Mouse (Mus musculus): Measurements from ENCODE around the gene Rhbdl1. TPM values are rescaled to one million over a fixed set of nuclear protein-coding genes. Genes with fewer than 3 reads are reported as not detected.
A peak's percentile ranks its signal among the peaks of the same experiment; 100 is the strongest.

Gene Rhbdl1
- polyA plus RNA-seq, 1 experiment: 0.67 TPM

- Histone ChIP-seq H3K79me2 (ENCODE audit: control insufficient read depth, insufficient read depth) (no peaks in the 10 kb centered on the region), H3K36me3 (ENCODE audit: control insufficient read depth, insufficient read depth) (no peaks in the 10 kb centered on the region), H3K4me3 (no peak overlapping the region), H3K4me2 (ENCODE audit: low read depth) (no peak overlapping the region), H3K27me3 (ENCODE audit: control insufficient read depth, insufficient read depth, insufficient read length) (no peaks in the 10 kb centered on the region), H3ac (ENCODE audit: control insufficient read depth, insufficient read length) (no peak overlapping the region)
- TF ChIP-seq USF1 (IDR thresholded peaks at IDR 0.05; ENCODE audit: low read depth) (peak; percentile 12), MYOD1 (IDR thresholded peaks at IDR 0.05; ENCODE audit: control insufficient read depth in 1 of 3, insufficient read length in 2 of 3, low read depth in 2 of 3) (peak in 2 of 3 experiments; percentile 53 to 69), TCF3 (IDR thresholded peaks at IDR 0.05; ENCODE audit: insufficient read length, low read depth) (no peak), MAX (IDR thresholded peaks at IDR 0.05; ENCODE audit: low read depth) (no peak), POLR2A (IDR thresholded peaks at IDR 0.05; ENCODE audit: insufficient read length, low read depth) (no peak), E2F4 (IDR thresholded peaks at IDR 0.05; ENCODE audit: insufficient read depth) (no peak), POLR2AphosphoS2 (IDR thresholded peaks at IDR 0.05; ENCODE audit: insufficient read length, low read depth) (no peak), MYOG (IDR thresholded peaks at IDR 0.05; ENCODE audit: control insufficient read depth in 1 of 3, insufficient read depth in 1 of 3, insufficient read length in 2 of 3, low read depth in 2 of 3) (peak in 2 of 3 experiments; percentile 29 to 36)
These were observed 34.1 kb downstream of the Rhbdl1 start for GRCm38 (mm10) chr17:25802825-25803517.

DNA sequence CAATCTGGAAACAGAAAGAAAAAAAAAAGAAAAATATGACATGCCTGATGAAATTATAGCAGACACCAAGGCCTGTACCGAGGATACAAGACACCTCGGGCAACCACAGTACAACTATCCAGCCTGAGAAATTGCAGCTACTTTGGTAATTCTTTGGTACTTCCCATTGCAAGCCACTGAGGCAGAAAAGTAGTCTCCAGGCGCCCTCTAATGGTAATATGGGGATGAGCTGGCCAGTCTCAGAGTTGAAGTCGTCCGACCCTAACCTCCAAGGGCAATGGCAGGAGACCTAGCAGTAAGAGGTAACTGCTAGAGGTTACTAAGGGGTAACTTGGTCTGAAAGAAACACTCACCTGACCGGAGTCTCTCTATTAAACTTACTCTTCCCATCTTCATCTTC is 36.1 kb downstream of the Rhbdl1 start:
- H3K27me3 ChIP-seq (ENCODE audit: control insufficient read depth, insufficient read depth, insufficient read length): no peaks in the 10 kb centered on the region
- H3K79me2 ChIP-seq (ENCODE audit: control insufficient read depth, insufficient read depth): no peaks in the 10 kb centered on the region
- TF ChIP-seq USF1 (IDR thresholded peaks at IDR 0.05; ENCODE audit: low read depth) (no peak), TCF3 (IDR thresholded peaks at IDR 0.05; ENCODE audit: insufficient read length, low read depth) (no peak), POLR2A (IDR thresholded peaks at IDR 0.05; ENCODE audit: insufficient read length, low read depth) (no peak), REST (IDR thresholded peaks at IDR 0.05; ENCODE audit: insufficient read depth, insufficient read length) (no peak), TCF12 (IDR thresholded peaks at IDR 0.05; ENCODE audit: insufficient read depth, poor library complexity, severe bottlenecking) (no peak), MYOD1 (IDR thresholded peaks at IDR 0.05; ENCODE audit: control insufficient read depth in 1 of 3, insufficient read length in 2 of 3, low read depth in 2 of 3) (no peak), MAX (IDR thresholded peaks at IDR 0.05; ENCODE audit: low read depth) (no peak), E2F4 (IDR thresholded peaks at IDR 0.05; ENCODE audit: insufficient read depth) (no peak)
- no peak overlapping the region for H3ac ChIP-seq (ENCODE audit: control insufficient read depth, insufficient read length)
- no peak overlapping the region for H3K4me2 ChIP-seq (ENCODE audit: low read depth)
- no peak overlapping the region for H3K4me3 ChIP-seq
- H3K36me3 ChIP-seq (ENCODE audit: control insufficient read depth, insufficient read depth): no peaks in the 10 kb centered on the region

DNA sequence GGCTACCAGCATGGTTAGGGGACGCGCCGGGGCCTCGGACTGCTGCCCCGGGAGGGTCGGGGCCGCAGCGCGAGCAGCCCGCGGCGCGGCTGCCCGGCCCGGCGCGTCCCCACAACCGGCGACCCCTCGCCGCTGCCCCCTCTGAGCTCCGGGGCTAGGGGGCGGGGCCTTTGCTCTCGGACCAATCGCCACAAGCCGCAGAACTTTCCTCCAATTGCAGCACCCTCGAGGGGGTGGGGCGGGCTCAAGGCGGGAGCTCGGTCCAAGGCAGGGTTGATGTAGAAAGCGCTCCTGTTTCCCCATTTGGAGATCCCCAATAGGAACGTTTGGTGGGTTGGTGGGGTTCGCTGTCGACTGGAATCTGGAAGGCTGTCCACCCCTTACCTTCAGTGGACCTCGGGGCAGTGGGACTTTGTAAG is 40.1 kb downstream of the Rhbdl1 start, which contains the start of gene Metrn:
TSS of gene Metrn (minus strand) at position 186 of the 419 bp plus-strand sequence.
- TF ChIP-seq SRF (IDR thresholded peaks at IDR 0.05; ENCODE audit: control insufficient read depth, insufficient read length, low read depth) (no peak), MAX (IDR thresholded peaks at IDR 0.05; ENCODE audit: low read depth) (no peak), TCF12 (IDR thresholded peaks at IDR 0.05; ENCODE audit: insufficient read depth, poor library complexity, severe bottlenecking) (no peak), POLR2AphosphoS2 (IDR thresholded peaks at IDR 0.05; ENCODE audit: insufficient read length, low read depth) (peak; percentile 50), CEBPB (IDR thresholded peaks at IDR 0.05; ENCODE audit: insufficient read depth, poor library complexity, severe bottlenecking) (no peak), E2F4 (IDR thresholded peaks at IDR 0.05; ENCODE audit: insufficient read depth) (peak; percentile 64), POLR2A (IDR thresholded peaks at IDR 0.05; ENCODE audit: insufficient read length, low read depth) (peak; percentile 54)
- H3K4me3 ChIP-seq: peak within 1 kb of the TSS; percentile 47
- H3K27me3 ChIP-seq (ENCODE audit: control insufficient read depth, insufficient read depth, insufficient read length): no peaks in the 10 kb centered on the region
- H3K36me3 ChIP-seq (ENCODE audit: control insufficient read depth, insufficient read depth): no peaks in the 10 kb centered on the region
- no peaks in the 10 kb centered on the region for H3K79me2 ChIP-seq (ENCODE audit: control insufficient read depth, insufficient read depth)
- H3K4me2 ChIP-seq (ENCODE audit: low read depth): peak within 1 kb of the TSS; percentile 93
- H3ac ChIP-seq (ENCODE audit: control insufficient read depth, insufficient read length): peak within 1 kb of the TSS; percentile 11

DNA sequence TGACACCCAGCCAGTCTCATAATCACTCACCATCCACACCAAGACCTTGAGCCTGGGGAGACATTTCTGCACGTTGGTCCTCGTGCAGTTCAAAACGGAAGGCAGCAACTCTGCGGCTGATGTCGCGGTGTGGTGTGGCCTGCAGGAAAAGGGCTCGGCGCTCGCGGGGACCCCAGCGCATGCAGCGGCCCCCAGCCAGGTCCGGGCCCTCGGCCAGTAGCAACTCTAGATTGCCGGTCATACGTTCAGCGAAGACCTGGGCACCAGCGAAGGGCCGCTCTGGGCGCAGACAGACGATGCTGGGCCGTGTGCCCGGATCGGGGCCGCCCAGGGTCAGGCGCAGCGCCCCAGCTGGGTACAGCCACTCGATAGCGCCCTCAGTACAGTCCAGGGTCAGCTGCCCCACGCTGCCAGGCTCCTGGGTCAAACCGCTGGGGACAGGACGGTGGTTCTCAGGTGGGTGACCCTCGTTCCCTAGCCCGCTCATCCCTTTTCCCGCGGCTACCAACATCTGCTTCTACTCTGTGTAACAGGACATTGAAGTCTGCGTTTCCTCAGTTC is 40.8 kb downstream of the Rhbdl1 start:
- Histone ChIP-seq H3ac (ENCODE audit: control insufficient read depth, insufficient read length) (peak overlapping the region; percentile 11), H3K36me3 (ENCODE audit: control insufficient read depth, insufficient read depth) (no peaks in the 10 kb centered on the region), H3K79me2 (ENCODE audit: control insufficient read depth, insufficient read depth) (no peaks in the 10 kb centered on the region), H3K27me3 (ENCODE audit: control insufficient read depth, insufficient read depth, insufficient read length) (no peaks in the 10 kb centered on the region), H3K4me3 (peak overlapping the region; percentile 47), H3K4me2 (ENCODE audit: low read depth) (peak overlapping the region; percentile 93)
- no peak for TF ChIP-seq POLR2A (IDR thresholded peaks at IDR 0.05; ENCODE audit: insufficient read length, low read depth)
- TF ChIP-seq MAX (IDR thresholded peaks at IDR 0.05; ENCODE audit: low read depth): no peak
- no peak for TF ChIP-seq SRF (IDR thresholded peaks at IDR 0.05; ENCODE audit: control insufficient read depth, insufficient read length, low read depth)
- TF ChIP-seq USF1 (IDR thresholded peaks at IDR 0.05; ENCODE audit: low read depth): no peak
- TF ChIP-seq TCF12 (IDR thresholded peaks at IDR 0.05; ENCODE audit: insufficient read depth, poor library complexity, severe bottlenecking): no peak
- no peak for TF ChIP-seq TCF3 (IDR thresholded peaks at IDR 0.05; ENCODE audit: insufficient read length, low read depth)
- TF ChIP-seq CEBPB (IDR thresholded peaks at IDR 0.05; ENCODE audit: insufficient read depth, poor library complexity, severe bottlenecking): no peak
- TF ChIP-seq MYOD1 (IDR thresholded peaks at IDR 0.05; ENCODE audit: control insufficient read depth in 1 of 3, insufficient read length in 2 of 3, low read depth in 2 of 3): no peak
- no peak for TF ChIP-seq MYOG (IDR thresholded peaks at IDR 0.05; ENCODE audit: control insufficient read depth in 1 of 3, insufficient read depth in 1 of 3, insufficient read length in 2 of 3, low read depth in 2 of 3)
- TF ChIP-seq REST (IDR thresholded peaks at IDR 0.05; ENCODE audit: insufficient read depth, insufficient read length): no peak
